Mouse (Mus musculus) lung, embryonic 16.5 days (tissue): ENCODE results near the gene Lin7c. TPM values are rescaled to one million over a fixed set of nuclear protein-coding genes. Genes with fewer than 3 reads are reported as not detected.

Experiments
- ATAC-seq: fragments of 200-750 bp; cut with Nextera tagmentation; 2 replicates; pipeline ENCODE4 v1.8.0; 2017; ENCODE audit warnings: low read depth, mild to moderate bottlenecking, moderate library complexity
- H3K27ac ChIP-seq: fragments of 300-500 bp; sonication (generic); 2 replicates; pipeline ENCODE4 v1.5.1; 2014; ENCODE audit warnings: mild to moderate bottlenecking, control low read depth, low read length
- H3K27me3 ChIP-seq: fragments of 300-500 bp; sonication (generic); 2 replicates; pipeline ENCODE4 v1.6.1; 2014; ENCODE audit warnings: low read depth, low read length, mixed read lengths; ENCODE audit not compliant: control insufficient read depth, insufficient read depth
- H3K36me3 ChIP-seq: fragments of 300-500 bp; sonication (generic); 2 replicates; pipeline ENCODE4 v1.6.1; 2014; ENCODE audit warnings: low read length; ENCODE audit not compliant: control insufficient read depth, insufficient read depth
- H3K4me1 ChIP-seq: fragments of 300-500 bp; sonication (generic); replicated peaks from 2 replicates; pipeline ENCODE4 v1.6.1; 2014; ENCODE audit warnings: low read length, mixed read lengths; ENCODE audit not compliant: control insufficient read depth, insufficient read depth
- H3K4me2 ChIP-seq: fragments of 300-500 bp; sonication (generic); 2 replicates; pipeline ENCODE4 v1.6.1; 2014; ENCODE audit warnings: low read depth, low read length, control low read depth
- H3K4me3 ChIP-seq: fragments of 300-500 bp; sonication (generic); 2 replicates; pipeline ENCODE4 v1.5.1; 2014; ENCODE audit warnings: mild to moderate bottlenecking, low read length, control low read depth
- H3K9ac ChIP-seq: fragments of 300-500 bp; sonication (generic); 2 replicates; pipeline ENCODE4 v1.6.1; 2014; ENCODE audit warnings: low read length, control low read depth
- H3K9me3 ChIP-seq: fragments of 300-500 bp; sonication (generic); 2 replicates; pipeline ENCODE4 v1.6.1; 2016; ENCODE audit warnings: low read length; ENCODE audit not compliant: control insufficient read depth
- WGBS: fragments of 180-500 bp; shearing (Covaris S2); extraction: QIAGEN DNeasy Blood & Tissue Kit; methylation state at CpG from one replicate; pipeline ENCODE4 v1.1.7; 2014; 5-methylcytosine and 5-hydroxymethylcytosine counted together
- polyA plus RNA-seq: library from polyadenylated mRNA; unstranded; fragments of >200 nt; fragmentation: Nextera tagmentation; extraction: Ambion mirVana; gene quantifications from 2 replicates; pipeline ENCODE4 v1.2.1, GENCODE M21; 2015

Gene Lin7c
- polyA plus RNA-seq, 1 experiment from 2014 or later, result 65.0 TPM

DNA sequence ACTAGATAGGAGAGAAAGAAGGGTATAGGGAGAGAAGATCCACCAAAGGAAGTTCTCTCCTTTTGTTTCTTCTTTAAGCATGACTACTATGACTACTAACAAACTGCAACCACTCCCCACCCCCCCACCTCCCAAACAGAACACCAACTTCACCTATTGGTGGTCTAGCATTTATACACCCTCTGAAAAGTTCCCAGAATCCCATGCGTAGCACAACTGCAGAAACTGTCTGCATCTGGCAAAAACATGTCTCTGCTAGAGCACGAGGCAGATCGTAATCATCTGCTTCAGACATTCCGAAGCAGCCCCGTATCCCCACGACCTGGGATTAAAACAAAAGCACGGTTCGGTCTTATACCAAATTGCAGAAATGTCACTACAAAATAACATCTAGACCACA is 21.6 kb downstream of the Lin7c start:
- no peak for ATAC-seq
- Histone ChIP-seq H3K9ac (no peak overlapping the region), H3K9me3 (peaks cover 2% of the 10 kb centered on the region; the same call in 1 of the 2 replicates), H3K4me2 (no peak overlapping the region), H3K27me3 (peaks cover 20% of the 10 kb centered on the region; the same call in 1 of the 2 replicates), H3K27ac (no peak overlapping the region), H3K4me1 (0 out of 2 replicates have a peak, but pooled peaks cover 4% of the 10 kb centered on the region), H3K4me3 (no peak overlapping the region), H3K36me3 (no peaks in the 10 kb centered on the region)
- WGBS, result 89% methylated on average over 8 of the region's 8 CpGs

DNA sequence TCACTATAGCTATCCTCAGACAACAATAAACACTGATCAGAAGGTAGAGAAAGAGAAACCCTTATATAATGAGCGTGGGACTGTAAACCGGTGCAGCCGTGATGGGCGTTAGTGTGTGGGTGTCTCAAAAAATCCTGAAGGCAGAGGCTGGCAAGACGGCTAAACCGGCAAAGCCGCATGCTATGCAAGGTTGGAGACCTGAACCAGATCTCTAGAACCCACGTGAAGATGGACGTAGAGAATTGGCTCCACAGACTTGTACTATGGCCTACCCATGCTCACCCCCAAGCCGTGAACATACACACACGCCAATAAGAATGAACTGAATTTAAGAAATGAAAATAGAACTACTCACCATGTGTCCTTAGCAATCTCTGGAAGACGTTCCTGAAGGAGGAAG is 22.1 kb downstream of the Lin7c start:
- ATAC-seq, result no peak
- H3K9ac ChIP-seq, result no peak overlapping the region
- peaks cover 18% of the 10 kb centered on the region; the same call in 1 of the 2 replicates for H3K27me3 ChIP-seq
- no peak overlapping the region for H3K4me3 ChIP-seq
- 0 out of 2 replicates have a peak, but pooled peaks cover 4% of the 10 kb centered on the region for H3K4me1 ChIP-seq
- no peak overlapping the region for H3K4me2 ChIP-seq
- H3K27ac ChIP-seq, result no peak overlapping the region
- WGBS, result 81% methylated on average over 12 of the region's 12 CpGs
- no peaks in the 10 kb centered on the region for H3K36me3 ChIP-seq
- peaks cover 2% of the 10 kb centered on the region; the same call in 1 of the 2 replicates for H3K9me3 ChIP-seq

GRCm38 (mm10) chr2:109913241-109913640 is 22.6 kb downstream of the Lin7c start:
- 54% methylated on average over 8 of the region's 8 CpGs for WGBS
- H3K4me1 ChIP-seq, result peaks cover 5% of the 10 kb centered on the region; the same call in 1 of the 2 replicates
- H3K36me3 ChIP-seq, result no peaks in the 10 kb centered on the region
- H3K4me2 ChIP-seq, result no peak overlapping the region
- peaks cover 15% of the 10 kb centered on the region; the same call in 1 of the 2 replicates for H3K27me3 ChIP-seq
- peaks cover 2% of the 10 kb centered on the region; the same call in 1 of the 2 replicates for H3K9me3 ChIP-seq
- no peak overlapping the region for H3K4me3 ChIP-seq
- H3K9ac ChIP-seq, result no peak overlapping the region
- H3K27ac ChIP-seq, result no peak overlapping the region
- no peak for ATAC-seq

DNA sequence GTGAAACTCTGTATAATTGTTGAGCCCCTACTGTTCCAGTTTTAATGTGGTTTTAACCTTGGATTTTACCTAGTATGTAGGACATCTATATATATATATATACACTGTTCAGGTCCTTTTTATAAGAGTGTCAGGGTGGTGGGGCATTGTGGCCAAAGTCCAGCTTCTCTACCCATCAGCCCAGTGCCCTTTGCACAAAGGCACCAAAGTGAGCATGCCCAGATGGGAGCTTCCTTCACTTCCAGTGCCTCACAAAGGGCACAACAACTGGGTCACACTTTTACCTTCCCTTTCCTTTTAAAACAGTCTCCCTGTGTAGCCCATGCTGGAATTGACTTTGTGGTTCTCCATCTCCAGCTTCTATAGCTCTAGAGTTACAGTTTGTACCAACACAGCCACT is 23.9 kb downstream of the Lin7c start:
- Histone ChIP-seq H3K36me3 (no peaks in the 10 kb centered on the region), H3K9me3 (peaks cover 2% of the 10 kb centered on the region; the same call in 1 of the 2 replicates), H3K4me2 (no peak overlapping the region), H3K4me1 (peaks cover 11% of the 10 kb centered on the region), H3K27ac (no peak overlapping the region), H3K27me3 (peaks cover 11% of the 10 kb centered on the region; the same call in 1 of the 2 replicates), H3K9ac (no peak overlapping the region), H3K4me3 (no peak overlapping the region)
- ATAC-seq, result no peak

DNA sequence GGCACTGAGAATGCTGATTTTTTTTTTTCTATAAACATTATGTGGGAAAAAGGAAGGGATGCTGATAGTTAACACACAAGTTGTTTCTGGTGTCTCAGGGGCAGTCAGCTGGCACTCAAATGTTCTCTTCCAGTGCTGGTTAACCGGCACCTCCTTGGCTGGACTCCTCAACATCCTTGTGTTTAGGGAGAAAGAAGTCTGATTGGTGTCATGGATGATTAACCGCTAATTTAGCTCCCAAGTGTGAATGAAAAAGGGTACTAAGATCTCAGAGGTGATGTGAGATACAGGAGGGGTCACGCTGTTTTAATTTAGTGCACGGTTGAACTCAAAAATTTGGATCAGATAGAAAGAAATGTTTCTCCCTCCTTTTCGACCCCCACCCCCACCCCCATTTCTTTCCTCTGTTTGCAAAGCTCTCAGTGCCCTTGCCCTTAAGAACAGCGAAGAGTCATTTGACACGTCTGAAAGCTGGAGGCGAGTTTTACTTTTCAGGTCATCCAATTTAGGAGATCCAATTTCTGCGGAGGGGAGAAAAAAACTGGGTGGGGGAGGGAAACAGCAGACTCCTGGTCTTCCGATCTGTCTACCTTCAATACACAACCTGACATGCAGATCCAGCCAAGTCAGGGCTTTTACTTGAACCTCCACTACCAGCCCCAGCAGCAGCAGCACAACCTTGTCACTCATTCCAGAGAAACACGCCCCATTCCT is 26.3 kb downstream of the Lin7c start:
- Histone ChIP-seq H3K4me2 (peak overlapping the region; percentile 52), H3K9ac (no peak overlapping the region), H3K4me3 (peak overlapping the region; percentile 71), H3K27ac (no peak overlapping the region), H3K36me3 (no peaks in the 10 kb centered on the region), H3K9me3 (no peaks in the 10 kb centered on the region), H3K4me1 (peaks cover 11% of the 10 kb centered on the region), H3K27me3 (peaks cover 17% of the 10 kb centered on the region)
- 5% methylated on average over 11 of the region's 11 CpGs for WGBS
- peak; percentile 2; the same call in 1 of the 2 replicates for ATAC-seq

- Histone ChIP-seq H3K27me3 (peaks cover 17% of the 10 kb centered on the region), H3K4me3 (peak within 1 kb of the TSS; percentile 71), H3K9ac (peak within 1 kb of the TSS; percentile 84), H3K4me2 (peak within 1 kb of the TSS; percentile 92), H3K36me3 (no peaks in the 10 kb centered on the region), H3K9me3 (no peaks in the 10 kb centered on the region), H3K4me1 (peaks cover 11% of the 10 kb centered on the region), H3K27ac (peak within 1 kb of the TSS; percentile 94)
- WGBS, result under 1% methylated on average over 76 of the region's 111 CpGs
- ATAC-seq, result peak; percentile 99
These were observed 27.1 kb downstream of the Lin7c start, which contains the start of gene Lgr4 for GRCm38 (mm10) chr2:109917496-109918413. Lgr4 (plus strand) TSS chr2:109917647.

- Histone ChIP-seq H3K9me3 (no peaks in the 10 kb centered on the region), H3K4me2 (peak overlapping the region; percentile 92), H3K4me3 (peak overlapping the region; percentile 71), H3K4me1 (peaks cover 11% of the 10 kb centered on the region), H3K9ac (peak overlapping the region; percentile 84), H3K36me3 (no peaks in the 10 kb centered on the region), H3K27ac (no peak overlapping the region), H3K27me3 (peaks cover 17% of the 10 kb centered on the region)
- ATAC-seq, result no peak
- WGBS, result 15% methylated on average over 22 of the region's 22 CpGs
These were observed 28.1 kb downstream of the Lin7c start for GRCm38 (mm10) chr2:109918592-109919262.

- Histone ChIP-seq H3K27me3 (peaks cover 9% of the 10 kb centered on the region), H3K9ac (no peak overlapping the region), H3K9me3 (no peaks in the 10 kb centered on the region), H3K4me3 (no peak overlapping the region), H3K4me1 (peaks cover 11% of the 10 kb centered on the region), H3K4me2 (no peak overlapping the region), H3K27ac (no peak overlapping the region), H3K36me3 (no peaks in the 10 kb centered on the region)
- ATAC-seq, result no peak
- 85% methylated on average over 7 of the region's 7 CpGs for WGBS
These were observed 29.8 kb downstream of the Lin7c start for GRCm38 (mm10) chr2:109920471-109920870.
